Mouse (Mus musculus): ENCODE data around the gene Shroom2.

GRCm38 (mm10) chrX:152788129-152788528 lies 18.9 kb upstream of the Shroom2 start:
- TF ChIP-seq POLR2A (IDR thresholded peaks at IDR 0.05; ENCODE audit: extremely low read depth, insufficient read depth, low read length): no peak
- no peak for TF ChIP-seq CTCF (IDR thresholded peaks at IDR 0.05; ENCODE audit: extremely low read depth, insufficient read depth, low read length)

All from cortical plate, adult 2 months (tissue).